Mouse (Mus musculus): ENCODE results near the gene Olfr483. TPM values are rescaled to one million over a fixed set of nuclear protein-coding genes. Genes with fewer than 3 reads are reported as not detected.

Olfr483 gene
- polyA plus RNA-seq, 1 experiment from 2014 or later, result not detected

DNA sequence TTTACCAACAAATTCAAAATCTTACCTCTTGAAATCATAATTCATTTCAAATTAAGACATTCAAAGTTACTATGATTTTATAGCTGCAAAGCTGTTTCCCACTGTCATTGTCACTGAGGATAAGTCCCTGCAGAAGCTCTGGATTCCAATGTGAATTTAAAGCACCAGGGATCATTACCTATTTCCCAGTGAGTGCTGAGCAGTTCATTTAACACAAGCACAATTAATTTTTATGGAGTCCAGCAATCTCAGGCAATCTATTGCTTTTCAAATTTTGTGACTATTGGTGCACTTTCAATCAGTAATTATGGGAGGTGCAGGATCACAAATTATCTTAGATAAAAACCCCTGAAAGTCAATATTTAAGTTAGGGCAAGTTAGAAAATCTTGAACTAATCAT, 26.7 kb downstream of the Olfr483 start, which contains the start of gene Olfr484:
TSS of gene Olfr484 (minus strand) at position 101 of the 400 bp plus-strand sequence.
- no peak within 1 kb of the TSS for H3K27ac ChIP-seq (replicated peaks)
- no peaks in the 10 kb centered on the region for H3K4me1 ChIP-seq (replicated peaks; ENCODE audit: control insufficient read depth, insufficient read depth)
- ATAC-seq (ENCODE audit: low FRiP score, low TSS enrichment) (no peak), DNase-seq (ENCODE audit: low spot score) (no peak)
- TF ChIP-seq EP300 (optimal IDR thresholded peaks at IDR 0.05) (no peak), CTCF (IDR thresholded peaks at IDR 0.05; ENCODE audit: low read depth) (no peak)
- H3K27me3 ChIP-seq (ENCODE audit: control insufficient read depth, insufficient read depth, low read length), result no peaks in the 10 kb centered on the region
- H3K4me3 ChIP-seq (ENCODE audit: low read depth, low read length), result no peak within 1 kb of the TSS
- no peak within 1 kb of the TSS for H3K9ac ChIP-seq (ENCODE audit: low read length)
- no peaks in the 10 kb centered on the region for H3K9me3 ChIP-seq (ENCODE audit: control insufficient read depth, low read length)
- no peaks in the 10 kb centered on the region for H3K36me3 ChIP-seq (ENCODE audit: control insufficient read depth, insufficient read depth, low read length)
- H3K4me2 ChIP-seq (replicated peaks; ENCODE audit: low read depth), result no peak within 1 kb of the TSS

Other genes with a start within 250 kb of the Olfr483 start
- gene Olfr472, start 202.9 kb upstream of the Olfr483 start, polyA plus RNA-seq (2015; fragmentation: Nextera tagmentation; extraction: Ambion mirVana), result 0.04 TPM in 1 of 2 replicates, not detected in the other
- not detected in 2 replicates for gene Olfr473, start 170.4 kb upstream of the Olfr483 start, polyA plus RNA-seq (2015; fragmentation: Nextera tagmentation; extraction: Ambion mirVana)
- not detected in 2 replicates for gene Olfr474, start 146.2 kb upstream of the Olfr483 start, polyA plus RNA-seq (2015; fragmentation: Nextera tagmentation; extraction: Ambion mirVana)
- gene Olfr476, start 136.0 kb upstream of the Olfr483 start, polyA plus RNA-seq (2015; fragmentation: Nextera tagmentation; extraction: Ambion mirVana), result not detected in 2 replicates
- not detected in 2 replicates for gene Olfr477, start 114.2 kb upstream of the Olfr483 start, polyA plus RNA-seq (2015; fragmentation: Nextera tagmentation; extraction: Ambion mirVana)
- gene Olfr478, start 66.9 kb upstream of the Olfr483 start, polyA plus RNA-seq (2015; fragmentation: Nextera tagmentation; extraction: Ambion mirVana), result not detected in 2 replicates
- not detected in 2 replicates for gene Olfr479, start 50.2 kb upstream of the Olfr483 start, polyA plus RNA-seq (2015; fragmentation: Nextera tagmentation; extraction: Ambion mirVana)
- gene Olfr480, start 33.5 kb upstream of the Olfr483 start, polyA plus RNA-seq (2015; fragmentation: Nextera tagmentation; extraction: Ambion mirVana), result not detected in 2 replicates
- not detected in 2 replicates for gene Olfr481, start 21.0 kb upstream of the Olfr483 start, polyA plus RNA-seq (2015; fragmentation: Nextera tagmentation; extraction: Ambion mirVana)
- 0.07 and 0.22 TPM in 2 replicates for gene Olfr482, start 3.3 kb upstream of the Olfr483 start, polyA plus RNA-seq (2015; fragmentation: Nextera tagmentation; extraction: Ambion mirVana)
- gene Olfr484, start 26.6 kb downstream of the Olfr483 start, polyA plus RNA-seq (2015; fragmentation: Nextera tagmentation; extraction: Ambion mirVana), result not detected in 2 replicates
- not detected in 2 replicates for gene Olfr485, start 59.0 kb downstream of the Olfr483 start, polyA plus RNA-seq (2015; fragmentation: Nextera tagmentation; extraction: Ambion mirVana)
- not detected in 2 replicates for gene Olfr486, start 71.9 kb downstream of the Olfr483 start, polyA plus RNA-seq (2015; fragmentation: Nextera tagmentation; extraction: Ambion mirVana)
- gene Olfr487, start 113.8 kb downstream of the Olfr483 start, polyA plus RNA-seq (2015; fragmentation: Nextera tagmentation; extraction: Ambion mirVana), result not detected in 2 replicates
- gene Olfr488, start 157.5 kb downstream of the Olfr483 start, polyA plus RNA-seq (2015; fragmentation: Nextera tagmentation; extraction: Ambion mirVana), result not detected in 2 replicates
- not detected in 2 replicates for gene Olfr490, start 188.1 kb downstream of the Olfr483 start, polyA plus RNA-seq (2015; fragmentation: Nextera tagmentation; extraction: Ambion mirVana)
- not detected in 2 replicates for gene Olfr491, start 212.6 kb downstream of the Olfr483 start, polyA plus RNA-seq (2015; fragmentation: Nextera tagmentation; extraction: Ambion mirVana)
- gene Olfr492, start 222.8 kb downstream of the Olfr483 start, polyA plus RNA-seq (2015; fragmentation: Nextera tagmentation; extraction: Ambion mirVana), result not detected in 2 replicates
- not detected in 2 replicates for gene Olfr493, start 246.1 kb downstream of the Olfr483 start, polyA plus RNA-seq (2015; fragmentation: Nextera tagmentation; extraction: Ambion mirVana)